Mouse (Mus musculus) CH12.LX (cell line): ENCODE data around the gene Apex1.
"Not testable (repeated sequence)": the region's sequence is repeated elsewhere in the genome, so short reads cannot be mapped to it uniquely, and the experiment has no call there.

Experiments used
- BHLHE40 ChIP-seq: IDR thresholded peaks from 2 replicates; pipeline ENCODE4 v1.6.1; 2011; ENCODE audit warnings: mild to moderate bottlenecking, low read depth, low read length, improper control_type of control experiment
- CTCF ChIP-seq, 2 experiments: IDR thresholded peaks in 1 of 2; conservative IDR thresholded peaks in 1 of 2; 2 replicates each; pipeline ENCODE4 v1.5.1; 2011 to 2012; ENCODE audit warnings: low read depth in 2 of 2, low read length in 2 of 2, improper control_type of control experiment in 1 of 2, inconsistent platforms in 1 of 2, mild to moderate bottlenecking in 1 of 2, moderate library complexity in 1 of 2
- ELF1 ChIP-seq: IDR thresholded peaks from 2 replicates; pipeline ENCODE4 v1.6.1; 2014; ENCODE audit warnings: low read depth, mild to moderate bottlenecking, inconsistent platforms, low read length, improper control_type of control experiment
- GABPA ChIP-seq: IDR thresholded peaks from 2 replicates; pipeline ENCODE4 v1.6.1; 2012; ENCODE audit warnings: low read depth, low read length, improper control_type of control experiment, inconsistent platforms; ENCODE audit not compliant: insufficient replicate concordance
- HCFC1 ChIP-seq: IDR thresholded peaks from 2 replicates; pipeline ENCODE4 v1.6.1; 2012; ENCODE audit warnings: low read depth, mild to moderate bottlenecking, inconsistent platforms, low read length, improper control_type of control experiment
- MAX ChIP-seq: IDR thresholded peaks from 2 replicates; pipeline ENCODE4 v1.6.1; 2011; ENCODE audit warnings: low read length, improper control_type of control experiment
- MAZ ChIP-seq: IDR thresholded peaks from 2 replicates; pipeline ENCODE4 v1.6.1; 2012; ENCODE audit warnings: low read depth, mild to moderate bottlenecking, inconsistent platforms, low read length, improper control_type of control experiment, moderate library complexity
- MEF2A ChIP-seq: IDR thresholded peaks from 2 replicates; pipeline ENCODE4 v1.6.1; 2014; ENCODE audit warnings: low read depth, mild to moderate bottlenecking, inconsistent platforms, low read length, improper control_type of control experiment, borderline replicate concordance
- NRF1 ChIP-seq: IDR thresholded peaks from 2 replicates; pipeline ENCODE4 v1.6.1; 2014; ENCODE audit warnings: low read depth, mild to moderate bottlenecking, inconsistent platforms, low read length, improper control_type of control experiment, moderate library complexity
- TCF12 ChIP-seq: IDR thresholded peaks from 2 replicates; pipeline ENCODE4 v1.6.1; 2014; ENCODE audit warnings: low read depth, mild to moderate bottlenecking, inconsistent platforms, low read length, improper control_type of control experiment
- ZC3H11A ChIP-seq: IDR thresholded peaks from 2 replicates; pipeline ENCODE4 v1.6.1; 2012; ENCODE audit warnings: low read depth, mild to moderate bottlenecking, inconsistent platforms, low read length, improper control_type of control experiment

GRCm38 (mm10) chr14:50958289-50958995 is 33.7 kb downstream of the Apex1 start:
- not testable (repeated sequence) for TF ChIP-seq ELF1; MAX; HCFC1; BHLHE40; MEF2A; TCF12; CTCF (conservative IDR thresholded peaks at IDR 0.05 in 1 of 2, IDR thresholded peaks at IDR 0.05 in 1 of 2; ENCODE audit: low read depth in 2 of 2, low read length in 2 of 2); ZC3H11A; MAZ; NRF1; GABPA
